Mouse (Mus musculus) cortical plate, adult 2 months (tissue): Measurements from ENCODE around the gene Ncaph.

Source experiments
- CTCF ChIP-seq: fragments of 200-500 bp; IDR thresholded peaks from 2 replicates; pipeline ENCODE4 v1.5.1; 2011; ENCODE audit warnings: mild to moderate bottlenecking, control low read depth, low read length; ENCODE audit not compliant: insufficient read depth; ENCODE audit errors: extremely low read depth
- POLR2A ChIP-seq: fragments of 200-500 bp; IDR thresholded peaks from 2 replicates; pipeline ENCODE4 v1.6.1; 2011; ENCODE audit warnings: mild to moderate bottlenecking, low read length, control low read depth; ENCODE audit not compliant: insufficient read depth; ENCODE audit errors: extremely low read depth

GRCm38 (mm10) chr2:127139094-127139493 is 5.3 kb upstream of the Ncaph start:
- TF ChIP-seq POLR2A = no peak
- no peak for TF ChIP-seq CTCF
